Mouse (Mus musculus) lung, postnatal 4 days (tissue): ENCODE measurements at regions not wholly inside any gene's neighbourhood (a gene's known extent, or its start where the extent isn't known, plus 50 kb on each side); places are given as distances from the start of the nearest gene placed in this dataset.
"Not testable (repeated sequence)": the region's sequence is repeated elsewhere in the genome, so short reads cannot be mapped to it uniquely, and the experiment has no call there.

Source experiments
- DNase-seq, 2 experiments: peaks; one replicate each; pipeline ENCODE4 v3.0.0; 2021

- no peak for DNase-seq
Measured at GRCm38 (mm10) chr13:35604765-35605164, 54.9 kb upstream of the Cdyl start.

GRCm38 (mm10) chr13:35606857-35607561 lies 52.6 kb upstream of the Cdyl start:
- not testable (repeated sequence) for DNase-seq

GRCm38 (mm10) chr13:35607710-35608109 lies 51.9 kb upstream of the Cdyl start:
- no peak for DNase-seq
